Mouse (Mus musculus): ENCODE data around the gene Ksr2. TPM values are rescaled to one million over a fixed set of nuclear protein-coding genes. Genes with fewer than 3 reads are reported as not detected.

Gene Ksr2
- polyA plus RNA-seq (2012; rRNA removed), result 0.30 and 0.43 TPM in 2 replicates

GRCm38 (mm10) chr5:117413507-117414501, at the start of gene Ksr2:
TSS of gene Ksr2 (plus strand) at chr5:117414000.
- TF ChIP-seq POLR2A (IDR thresholded peaks at IDR 0.05; ENCODE audit: low read depth, low read length) (no peak), CTCF (IDR thresholded peaks at IDR 0.05; ENCODE audit: extremely low read depth, insufficient read depth, insufficient read length, insufficient replicate concordance) (no peak)
- peaks cover 10% of the 10 kb centered on the region for H3K4me1 ChIP-seq (ENCODE audit: control insufficient read depth, insufficient read depth, insufficient read length)
- 2% methylated on average over 88 of the region's 89 CpGs for WGBS
- no peak for DNase-seq (ENCODE audit: low read depth in 1 of 2, low spot score in 2 of 2)
- peak within 1 kb of the TSS; percentile 54; the same call in 1 of the 2 replicates for H3K4me3 ChIP-seq (ENCODE audit: extremely low read depth, insufficient read depth, insufficient read length)
- H3K36me3 ChIP-seq (ENCODE audit: control insufficient read depth, insufficient read depth, low read length), result no peaks in the 10 kb centered on the region
- peaks cover 9% of the 10 kb centered on the region for H3K27me3 ChIP-seq (ENCODE audit: control insufficient read depth, insufficient read depth, low read length)
- no peak within 1 kb of the TSS for H3K27ac ChIP-seq (ENCODE audit: insufficient read depth, low read length)

- Histone ChIP-seq H3K36me3 (ENCODE audit: control insufficient read depth, insufficient read depth, low read length) (peaks cover 29% of the 10 kb centered on the region), H3K27ac (ENCODE audit: insufficient read depth, low read length) (no peak overlapping the region), H3K27me3 (ENCODE audit: control insufficient read depth, insufficient read depth, low read length) (no peaks in the 10 kb centered on the region), H3K4me3 (ENCODE audit: extremely low read depth, insufficient read depth, insufficient read length) (no peak overlapping the region), H3K4me1 (ENCODE audit: control insufficient read depth, insufficient read depth, insufficient read length) (peaks cover 5% of the 10 kb centered on the region; the same call in 1 of the 2 replicates)
- no peak for DNase-seq (ENCODE audit: low read depth in 1 of 2, low spot score in 2 of 2)
- TF ChIP-seq POLR2A (IDR thresholded peaks at IDR 0.05; ENCODE audit: low read depth, low read length) (no peak), CTCF (IDR thresholded peaks at IDR 0.05; ENCODE audit: extremely low read depth, insufficient read depth, insufficient read length, insufficient replicate concordance) (no peak)
- 86% methylated on average over 3 of the region's 3 CpGs for WGBS
These were observed 49.0 kb upstream of the Ksr2 start for GRCm38 (mm10) chr5:117364821-117365220.

- H3K4me1 ChIP-seq (ENCODE audit: control insufficient read depth, insufficient read depth, insufficient read length), result peaks cover 4% of the 10 kb centered on the region; the same call in 1 of the 2 replicates
- no peak overlapping the region for H3K4me3 ChIP-seq (ENCODE audit: extremely low read depth, insufficient read depth, insufficient read length)
- TF ChIP-seq POLR2A (IDR thresholded peaks at IDR 0.05; ENCODE audit: low read depth, low read length), result no peak
- TF ChIP-seq CTCF (IDR thresholded peaks at IDR 0.05; ENCODE audit: extremely low read depth, insufficient read depth, insufficient read length, insufficient replicate concordance), result no peak
- no peak for DNase-seq (ENCODE audit: low read depth in 1 of 2, low spot score in 2 of 2)
- no peaks in the 10 kb centered on the region for H3K27me3 ChIP-seq (ENCODE audit: control insufficient read depth, insufficient read depth, low read length)
- peaks cover 31% of the 10 kb centered on the region for H3K36me3 ChIP-seq (ENCODE audit: control insufficient read depth, insufficient read depth, low read length)
- no peak overlapping the region for H3K27ac ChIP-seq (ENCODE audit: insufficient read depth, low read length)
- 97% methylated on average over 13 of the region's 13 CpGs for whole genome bisulfite sequencing
These were observed 47.8 kb upstream of the Ksr2 start for GRCm38 (mm10) chr5:117365904-117366561.

GRCm38 (mm10) chr5:117367206-117367605, 46.6 kb upstream of the Ksr2 start:
- Histone ChIP-seq H3K27ac (ENCODE audit: insufficient read depth, low read length) (no peak overlapping the region), H3K36me3 (ENCODE audit: control insufficient read depth, insufficient read depth, low read length) (peaks cover 42% of the 10 kb centered on the region)

GRCm38 (mm10) chr5:117370592-117370991, 43.2 kb upstream of the Ksr2 start:
- H3K36me3 ChIP-seq (ENCODE audit: control insufficient read depth, insufficient read depth, low read length), result peaks cover 35% of the 10 kb centered on the region
- H3K4me1 ChIP-seq (ENCODE audit: control insufficient read depth, insufficient read depth, insufficient read length), result no peaks in the 10 kb centered on the region
- no peaks in the 10 kb centered on the region for H3K27me3 ChIP-seq (ENCODE audit: control insufficient read depth, insufficient read depth, low read length)
- DNase-seq (ENCODE audit: low read depth in 1 of 2, low spot score in 2 of 2), result no peak
- 83% methylated on average over 10 of the region's 10 CpGs for WGBS
- TF ChIP-seq POLR2A (IDR thresholded peaks at IDR 0.05; ENCODE audit: low read depth, low read length) (no peak), CTCF (IDR thresholded peaks at IDR 0.05; ENCODE audit: extremely low read depth, insufficient read depth, insufficient read length, insufficient replicate concordance) (no peak)
- H3K27ac ChIP-seq (ENCODE audit: insufficient read depth, low read length), result no peak overlapping the region
- no peak overlapping the region for H3K4me3 ChIP-seq (ENCODE audit: extremely low read depth, insufficient read depth, insufficient read length)

More at GRCm38 (mm10) chr5:117367206-117367605, 46.6 kb upstream of the Ksr2 start:
- no peak for DNase-seq (ENCODE audit: low read depth in 1 of 2, low spot score in 2 of 2)
- Histone ChIP-seq H3K27me3 (ENCODE audit: control insufficient read depth, insufficient read depth, low read length) (no peaks in the 10 kb centered on the region), H3K4me3 (ENCODE audit: extremely low read depth, insufficient read depth, insufficient read length) (no peak overlapping the region), H3K4me1 (ENCODE audit: control insufficient read depth, insufficient read depth, insufficient read length) (peaks cover 4% of the 10 kb centered on the region; the same call in 1 of the 2 replicates)
- WGBS, result 86% methylated on average over 8 of the region's 8 CpGs
- TF ChIP-seq CTCF (IDR thresholded peaks at IDR 0.05; ENCODE audit: extremely low read depth, insufficient read depth, insufficient read length, insufficient replicate concordance) (no peak), POLR2A (IDR thresholded peaks at IDR 0.05; ENCODE audit: low read depth, low read length) (no peak)

GRCm38 (mm10) chr5:117373418-117373817, 40.4 kb upstream of the Ksr2 start:
- Histone ChIP-seq H3K4me3 (ENCODE audit: extremely low read depth, insufficient read depth, insufficient read length) (no peak overlapping the region), H3K27ac (ENCODE audit: insufficient read depth, low read length) (no peak overlapping the region), H3K36me3 (ENCODE audit: control insufficient read depth, insufficient read depth, low read length) (peaks cover 40% of the 10 kb centered on the region), H3K27me3 (ENCODE audit: control insufficient read depth, insufficient read depth, low read length) (no peaks in the 10 kb centered on the region), H3K4me1 (ENCODE audit: control insufficient read depth, insufficient read depth, insufficient read length) (no peaks in the 10 kb centered on the region)
- TF ChIP-seq CTCF (IDR thresholded peaks at IDR 0.05; ENCODE audit: extremely low read depth, insufficient read depth, insufficient read length, insufficient replicate concordance), result no peak
- TF ChIP-seq POLR2A (IDR thresholded peaks at IDR 0.05; ENCODE audit: low read depth, low read length), result no peak
- 93% methylated on average over 9 of the region's 9 CpGs for WGBS
- DNase-seq (ENCODE audit: low read depth in 1 of 2, low spot score in 2 of 2), result no peak

Data from spleen, adult 2 months (tissue).